Mouse (Mus musculus): ENCODE results near the gene Gm4969.

Gene Gm4969

DNA sequence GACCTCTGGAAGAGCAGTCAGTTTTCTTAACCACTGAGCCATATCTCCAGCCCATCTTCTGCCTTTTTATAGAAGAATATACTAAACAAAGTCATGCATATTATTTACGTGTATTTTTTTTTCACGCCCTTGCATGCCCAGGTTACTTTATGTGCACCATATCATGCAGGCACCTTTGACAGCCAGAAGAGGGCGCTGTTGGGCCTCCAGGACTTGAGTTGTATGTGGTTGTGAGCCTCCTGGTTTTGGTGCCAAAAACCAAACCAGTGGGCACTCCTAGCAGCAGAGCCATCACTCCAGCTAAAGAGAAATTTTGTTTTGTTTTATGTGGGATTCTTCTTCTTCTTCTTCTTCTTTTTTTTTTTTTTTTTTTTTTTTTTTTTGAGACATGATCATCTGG lies 48.7 kb downstream of the Gm4969 start:
- no peak for DNase-seq

DNA sequence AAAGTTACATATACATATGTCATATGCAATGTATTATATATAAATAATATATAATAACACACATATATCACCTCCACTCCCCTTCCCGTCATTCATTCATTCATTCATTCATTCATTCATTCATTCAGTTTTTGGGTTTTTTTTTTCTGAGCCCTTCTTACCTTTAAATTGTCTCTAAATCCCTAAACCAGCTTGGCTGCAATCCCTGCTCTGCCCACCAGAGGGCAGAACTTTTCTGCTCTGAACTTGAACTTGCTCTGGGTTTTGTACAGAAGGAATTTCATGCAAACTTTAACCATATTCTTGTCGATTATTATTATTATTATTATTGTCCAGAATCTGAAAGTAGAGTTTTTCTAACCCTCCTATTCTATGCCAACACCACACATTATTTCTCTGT lies 49.5 kb downstream of the Gm4969 start:
- DNase-seq: peak; percentile 61 to 73

DNA sequence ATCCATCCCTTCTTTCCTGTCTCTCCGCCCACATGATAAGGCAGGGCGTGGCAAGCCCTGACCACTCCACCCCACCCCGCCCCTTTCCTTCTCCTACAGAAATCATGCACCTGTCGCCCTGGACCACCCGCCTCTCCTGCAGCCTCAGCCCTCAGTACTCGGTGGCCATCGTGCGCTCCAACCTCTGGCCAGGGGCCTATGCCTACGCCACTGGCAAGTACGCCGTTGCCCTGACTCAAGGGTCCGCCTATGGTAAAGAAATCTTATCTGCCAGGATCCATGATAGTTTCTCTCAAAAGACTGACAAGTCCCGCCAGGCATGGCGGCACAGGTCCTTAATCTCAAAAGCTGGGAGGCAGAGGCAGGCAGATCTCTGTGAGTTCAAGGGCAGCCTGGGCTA lies 50.2 kb downstream of the Gm4969 start:
- no peak for DNase-seq

DNA sequence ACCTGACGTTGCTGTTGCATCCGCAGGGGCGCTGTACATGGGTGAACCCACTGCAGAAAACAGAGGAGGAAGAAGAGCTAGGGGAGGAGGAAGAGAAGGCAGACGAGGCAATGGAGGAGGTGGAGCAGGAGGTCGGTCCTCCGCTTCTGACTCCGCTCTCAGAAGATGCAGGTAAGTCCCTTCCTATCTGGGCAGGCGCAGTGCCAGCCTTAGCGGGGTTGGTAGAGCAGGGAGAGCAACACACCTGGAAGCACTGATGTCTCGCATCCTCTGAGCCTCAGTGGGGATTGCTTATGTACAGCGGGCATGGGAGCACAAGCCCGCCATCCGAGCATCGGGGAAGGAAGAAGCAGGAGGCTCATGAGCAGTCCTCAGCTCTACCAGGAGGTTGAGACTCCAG lies 51.1 kb downstream of the Gm4969 start:
- DNase-seq: no peak

DNA sequence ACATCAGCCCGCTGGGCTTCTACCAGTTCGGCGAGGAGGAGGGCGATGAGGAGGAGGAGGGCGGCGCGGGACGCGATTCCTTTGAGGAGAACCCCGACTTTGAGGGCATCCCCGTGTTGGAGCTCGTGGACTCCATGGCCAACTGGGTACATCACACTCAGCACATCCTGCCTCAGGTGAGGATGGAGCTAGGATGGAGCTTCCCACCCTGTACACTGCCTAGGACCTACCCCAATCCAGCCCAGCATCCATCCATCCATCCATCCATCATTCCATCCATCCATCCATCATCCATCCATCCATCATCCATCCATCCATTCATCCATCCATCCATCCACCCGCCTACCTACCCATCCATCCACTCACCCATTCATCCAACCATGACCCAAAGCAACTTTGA lies 52.3 kb downstream of the Gm4969 start:
- DNase-seq: no peak

DNA sequence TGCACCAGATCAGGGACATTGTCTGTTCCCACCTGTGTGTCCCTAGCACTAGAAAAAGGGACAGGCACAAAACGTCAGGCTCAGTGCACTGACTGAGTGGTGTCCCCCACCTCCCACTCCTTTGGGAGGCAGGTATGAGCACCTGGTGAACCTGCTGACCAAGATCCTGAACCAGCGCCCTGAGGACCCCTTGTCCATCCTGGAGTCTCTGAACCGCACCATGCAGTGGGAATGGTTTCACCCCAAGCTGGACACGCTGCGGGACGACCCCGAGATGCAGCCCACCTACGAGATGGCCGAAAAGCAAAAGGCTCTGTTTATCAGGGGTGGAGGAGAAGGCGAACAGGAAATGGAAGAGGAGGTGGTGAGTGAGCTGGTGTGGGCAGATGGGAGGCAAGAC lies 60.8 kb downstream of the Gm4969 start:
- DNase-seq: no peak

DNA sequence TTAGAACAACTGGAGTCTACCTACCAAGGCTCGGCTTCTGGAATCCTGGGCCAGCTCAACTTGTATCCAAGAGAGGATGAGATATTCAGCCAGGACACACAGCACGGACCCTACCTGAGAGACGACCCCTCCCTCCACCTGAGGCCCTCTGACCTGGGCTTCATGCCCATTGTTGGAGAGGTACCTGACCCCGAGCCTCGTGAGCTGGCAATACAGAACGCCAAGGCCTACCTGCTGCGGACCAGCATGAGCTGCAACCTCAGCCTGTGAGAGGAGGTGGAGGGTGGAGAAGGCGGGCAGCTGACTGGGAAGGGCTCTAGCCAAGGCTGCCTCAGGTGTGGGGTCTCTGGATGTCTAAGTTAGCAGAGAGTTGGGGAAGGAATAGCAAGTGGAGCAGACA lies 63.1 kb downstream of the Gm4969 start:
- no peak for DNase-seq

DNA sequence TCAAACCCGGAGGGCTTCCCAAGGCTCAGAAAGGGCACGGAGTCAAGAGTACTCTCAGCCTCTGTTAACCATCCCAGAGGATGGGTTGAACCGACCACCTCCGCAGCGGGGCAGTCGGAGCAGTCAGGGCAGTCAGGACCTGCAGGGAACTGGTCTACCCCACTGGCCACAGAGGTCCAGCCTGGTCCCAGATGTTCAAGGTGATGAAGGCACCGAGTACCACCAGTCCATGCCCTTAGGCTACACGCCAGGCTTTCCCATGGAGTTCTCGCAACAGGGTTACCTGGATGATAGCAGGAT lies 63.4 kb downstream of the Gm4969 start:
- no peak for DNase-seq

DNA sequence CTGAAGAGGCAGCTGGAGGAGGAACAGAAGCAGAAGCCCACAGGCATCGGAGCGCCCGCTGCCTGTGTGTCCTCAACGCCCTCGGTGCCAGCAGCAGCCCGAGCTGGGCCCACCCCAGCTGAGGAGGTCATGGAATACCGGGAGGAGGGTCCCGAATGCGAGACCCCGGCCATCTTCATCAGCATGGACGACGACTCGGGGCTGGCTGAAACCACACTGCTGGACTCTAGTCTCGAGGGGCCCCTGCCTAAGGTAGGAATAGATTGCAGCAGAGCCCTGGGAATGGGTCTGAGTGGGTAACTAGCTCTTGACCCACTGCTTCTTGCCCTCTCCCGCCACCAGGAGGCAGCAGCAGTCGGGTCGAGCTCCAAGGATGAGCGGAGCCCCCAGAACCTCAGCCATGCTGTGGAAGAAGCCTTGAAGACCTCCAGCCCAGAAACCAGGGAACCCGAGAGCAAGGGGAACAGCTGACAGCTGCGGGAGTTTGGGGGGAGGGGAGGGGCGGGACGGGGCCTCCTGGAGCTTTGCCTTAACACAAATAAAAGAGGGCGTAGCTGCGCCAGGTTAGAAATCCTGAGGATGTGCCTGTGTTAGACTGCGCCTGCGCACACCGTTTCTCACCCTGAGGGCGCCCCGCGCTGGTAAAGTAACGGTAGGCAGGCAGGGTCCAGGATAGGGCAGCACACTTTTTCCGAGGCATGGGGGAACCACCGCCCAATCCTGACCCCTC lies 64.0 kb downstream of the Gm4969 start, which contains the start of gene Rsph6a:
TSS of gene Rsph6a (plus strand) at position 644 of the 730 bp plus-strand sequence.
- DNase-seq: peak in 1 of 2 experiments; percentile 34

DNA sequence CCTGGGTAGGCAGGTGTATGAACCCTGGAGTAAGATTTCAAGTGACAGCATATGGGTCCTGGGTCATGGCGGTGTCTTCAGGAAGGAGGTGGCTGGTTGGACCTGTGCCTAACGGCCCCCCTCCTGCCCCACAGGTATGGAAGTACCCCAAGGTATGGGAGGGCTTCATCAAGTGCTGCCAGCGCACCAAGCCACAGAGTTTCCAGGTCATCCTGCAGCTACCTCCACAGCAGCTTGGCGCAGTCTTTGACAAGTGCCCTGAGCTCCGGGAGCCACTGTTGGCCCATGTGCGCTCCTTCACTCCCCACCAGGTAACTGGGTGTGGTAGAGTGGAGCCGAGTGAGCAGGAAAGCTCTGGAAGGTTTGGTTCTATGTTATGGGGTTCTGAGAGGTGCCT lies 65.0 kb downstream of the Gm4969 start:
- DNase-seq: no peak

DNA sequence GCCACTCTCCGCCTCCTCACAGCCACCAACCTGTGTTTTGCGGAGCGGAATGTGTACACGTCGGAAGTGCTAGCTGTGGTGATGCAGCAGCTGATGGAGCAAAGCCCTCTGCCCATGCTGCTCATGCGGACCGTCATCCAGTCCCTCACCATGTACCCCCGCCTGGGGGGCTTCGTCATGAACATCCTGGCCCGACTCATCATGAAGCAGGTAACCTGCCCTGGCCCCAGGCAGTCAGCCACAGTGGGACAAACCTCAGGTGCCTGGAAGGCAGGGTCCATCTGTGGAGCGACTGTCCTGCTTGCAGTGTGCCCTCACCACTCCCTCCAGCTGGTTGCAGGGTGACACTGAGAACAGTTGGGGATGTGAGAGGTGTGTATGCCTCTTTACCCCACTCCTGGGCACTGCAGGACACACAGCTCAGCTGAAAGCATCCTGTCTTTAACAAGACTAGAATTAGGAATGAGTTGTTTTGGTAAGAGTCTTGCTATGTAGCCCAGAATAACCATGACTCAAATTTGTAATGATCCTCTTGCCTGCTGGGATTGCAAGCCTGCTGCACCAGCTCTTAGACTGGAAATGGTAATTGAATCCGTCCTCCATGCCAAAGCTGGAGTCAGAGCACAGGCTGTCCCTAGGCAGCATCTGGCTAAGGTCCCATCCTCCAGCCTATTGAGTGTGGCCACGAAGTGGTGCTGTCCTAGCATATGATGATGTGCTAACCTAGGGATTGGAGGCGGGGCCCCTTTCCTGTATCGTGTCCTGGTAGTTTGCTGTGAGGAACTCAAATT lies 65.6 kb downstream of the Gm4969 start:
- DNase-seq: no peak

DNA sequence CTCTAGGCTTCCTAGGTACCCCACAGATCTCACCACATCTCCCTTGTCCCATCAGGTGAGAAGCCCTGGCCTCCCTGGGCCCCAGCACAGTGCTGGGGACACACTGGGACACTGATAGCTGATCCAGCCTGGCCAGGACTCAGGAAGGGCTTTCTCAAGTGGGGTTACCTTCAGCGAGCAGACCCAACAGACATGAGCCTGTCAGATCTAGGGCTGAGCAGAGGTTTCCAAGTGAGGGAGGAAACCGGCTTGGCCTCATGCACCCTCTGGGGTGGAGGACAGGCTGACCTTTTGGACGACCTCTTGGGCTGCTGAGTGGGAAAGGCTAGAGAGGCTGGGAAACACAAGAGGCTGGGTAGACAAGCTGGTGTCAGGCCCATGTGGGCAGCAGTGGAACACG lies 67.0 kb downstream of the Gm4969 start:
- DNase-seq: no peak

DNA sequence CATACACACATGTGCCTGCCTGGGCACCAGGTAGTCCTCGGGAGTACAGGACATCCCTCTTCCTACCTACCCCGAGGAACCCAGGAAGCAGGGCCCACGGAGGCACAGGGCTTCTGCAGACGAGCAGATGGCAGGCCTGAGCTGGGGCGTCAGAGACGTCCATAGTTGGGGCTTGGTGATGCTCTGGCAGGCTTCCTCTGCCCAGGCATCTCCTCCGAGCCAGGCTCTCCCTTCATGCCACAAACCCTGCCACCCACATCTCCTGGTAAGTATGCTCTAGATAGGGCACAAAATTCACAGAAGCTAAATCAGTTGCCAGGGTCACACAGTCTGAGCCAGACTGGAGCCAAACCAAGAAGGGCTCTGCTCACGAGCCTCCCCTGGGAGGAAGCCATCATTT lies 68.0 kb downstream of the Gm4969 start:
- DNase-seq: no peak

DNA sequence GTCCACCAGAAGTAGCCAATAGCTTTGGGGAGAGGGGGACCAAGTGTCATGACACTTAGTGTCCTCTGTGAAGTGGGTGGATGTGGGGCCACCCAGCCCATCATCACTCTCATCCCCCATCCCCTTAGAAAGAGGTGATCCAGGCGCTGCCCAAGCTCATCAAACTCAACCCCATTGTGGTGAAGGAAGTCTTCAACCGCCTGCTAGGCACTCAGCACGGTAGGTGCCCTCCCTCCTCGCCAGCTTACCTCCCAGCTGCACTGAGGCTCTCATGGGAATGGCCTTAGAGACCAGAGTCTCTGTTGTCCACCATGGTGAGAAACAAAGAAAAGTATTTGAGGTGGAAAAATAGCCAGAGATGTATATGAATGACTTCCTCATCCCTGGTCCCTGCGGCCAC lies 68.9 kb downstream of the Gm4969 start:
- DNase-seq: no peak
